Mouse (Mus musculus) bone marrow, adult 2 months (tissue): ENCODE measurements at regions not wholly inside any gene's neighbourhood (a gene's known extent, or its start where the extent isn't known, plus 50 kb on each side); places are given as distances from the start of the nearest gene placed in this dataset.

ENCODE experiments used
- CTCF ChIP-seq: fragments of 200-500 bp; IDR thresholded peaks from 2 replicates; pipeline ENCODE4 v1.5.1; 2011; ENCODE audit warnings: low read length, control low read depth; ENCODE audit not compliant: control insufficient read depth, insufficient read depth
- POLR2A ChIP-seq: fragments of 200-500 bp; IDR thresholded peaks from 2 replicates; pipeline ENCODE4 v1.6.1; 2011; ENCODE audit warnings: low read depth, mild to moderate bottlenecking, control low read depth, low read length, borderline replicate concordance; ENCODE audit not compliant: control insufficient read depth

GRCm38 (mm10) chr13:37543788-37544187, 198.8 kb downstream of the Ly86 start:
- TF ChIP-seq CTCF (no peak), POLR2A (no peak)
